Mouse (Mus musculus): ENCODE measurements at regions not wholly inside any gene's neighbourhood (a gene's known extent, or its start where the extent isn't known, plus 50 kb on each side); places are given as distances from the start of the nearest gene placed in this dataset.

GRCm38 (mm10) chrX:23556271-23556670 is 136.6 kb upstream of the Wdr44 start:
- H3K4me1 ChIP-seq (replicated peaks; ENCODE audit: control insufficient read depth, insufficient read depth, low read length): no peaks in the 10 kb centered on the region
- no peak overlapping the region for H3K4me3 ChIP-seq (ENCODE audit: low read depth, low read length)
- H3K27me3 ChIP-seq (replicated peaks; ENCODE audit: control insufficient read depth, insufficient read depth, low read length): no peaks in the 10 kb centered on the region
- no peak overlapping the region for H3K4me2 ChIP-seq (replicated peaks; ENCODE audit: low read depth)
- H3K27ac ChIP-seq (ENCODE audit: low read depth, low read length): no peak overlapping the region
- TF ChIP-seq CTCF (IDR thresholded peaks at IDR 0.05; ENCODE audit: low read depth): no peak
- H3K9ac ChIP-seq (ENCODE audit: low read depth, low read length): no peak overlapping the region
- WGBS: 41% methylated on average over 1 of the region's 1 CpGs
- no peak for ATAC-seq
- H3K9me3 ChIP-seq (ENCODE audit: control insufficient read depth): no peaks in the 10 kb centered on the region
- no peaks in the 10 kb centered on the region for H3K36me3 ChIP-seq (ENCODE audit: control insufficient read depth, insufficient read depth)

GRCm38 (mm10) chrX:23565581-23565980 is 127.3 kb upstream of the Wdr44 start:
- Histone ChIP-seq H3K4me1 (replicated peaks; ENCODE audit: control insufficient read depth, insufficient read depth, low read length) (no peaks in the 10 kb centered on the region), H3K9ac (ENCODE audit: low read depth, low read length) (no peak overlapping the region), H3K27me3 (replicated peaks; ENCODE audit: control insufficient read depth, insufficient read depth, low read length) (no peaks in the 10 kb centered on the region), H3K4me2 (replicated peaks; ENCODE audit: low read depth) (no peak overlapping the region), H3K4me3 (ENCODE audit: low read depth, low read length) (no peak overlapping the region), H3K9me3 (ENCODE audit: control insufficient read depth) (no peaks in the 10 kb centered on the region), H3K27ac (ENCODE audit: low read depth, low read length) (no peak overlapping the region), H3K36me3 (ENCODE audit: control insufficient read depth, insufficient read depth) (no peaks in the 10 kb centered on the region)
- no peak for ATAC-seq
- 21% methylated on average over 3 of the region's 3 CpGs for WGBS
- peak; percentile 74 for TF ChIP-seq CTCF (IDR thresholded peaks at IDR 0.05; ENCODE audit: low read depth)

Data from intestine, postnatal 0 days (tissue).